22 mouse cellular contexts compared by ENCODE assay signal in genomic region chr1:62650491-62650890, GRCm38 (mm10). TPM values are rescaled to one million over a fixed set of nuclear protein-coding genes. Genes with fewer than 3 reads are reported as not detected.
DNase-seq lines count a peak whose midpoint lies in the region; ATAC-seq lines count a peak whose summit lies in the region.
"Had no signal": no experiment of that assay in that cellular context is flagged by ENCODE, and none has a peak within 500 bp of the region (broad histone marks: within the 10 kb centered on the region; RNA-seq: fewer than 3 reads in every experiment).

No protein-coding gene starts in this region.

- H3K4me1 ChIP-seq in midbrain, embryonic 11.5 days (ENCODE audit: control insufficient read depth, insufficient read depth, low read length) = peaks cover 14% of the 10 kb centered on the region
- peaks cover 17% of the 10 kb centered on the region for H3K4me1 ChIP-seq in midbrain, embryonic 13.5 days (replicated peaks)
- H3K4me1 ChIP-seq in forebrain, embryonic 15.5 days = no peaks in the 10 kb centered on the region

- no peaks in the 10 kb centered on the region for H3K9me3 ChIP-seq in midbrain, embryonic 11.5 days (ENCODE audit: control insufficient read depth, low read length)
- H3K9me3 ChIP-seq in midbrain, embryonic 13.5 days = no peaks in the 10 kb centered on the region
- no peaks in the 10 kb centered on the region for H3K9me3 ChIP-seq in forebrain, embryonic 15.5 days
- H3K9me3 ChIP-seq: embryonic facial prominence, embryonic 13.5 days; embryonic facial prominence, embryonic 15.5 days; forebrain, embryonic 10.5 days; forebrain, embryonic 12.5 days had no signal

- WGBS in midbrain, embryonic 11.5 days = 87% methylated on average over 5 of the region's 5 CpGs
- WGBS in midbrain, embryonic 13.5 days = 89% methylated on average over 5 of the region's 5 CpGs
- WGBS in forebrain, embryonic 15.5 days = 95% methylated on average over 5 of the region's 5 CpGs

- no peak overlapping the region for H3K27ac ChIP-seq in midbrain, embryonic 11.5 days (ENCODE audit: low read depth, low read length)
- H3K27ac ChIP-seq in midbrain, embryonic 13.5 days = no peak overlapping the region
- H3K27ac ChIP-seq in forebrain, embryonic 15.5 days (replicated peaks) = no peak overlapping the region
- H3K27ac ChIP-seq: embryonic facial prominence, embryonic 13.5 days; embryonic facial prominence, embryonic 15.5 days; forebrain, embryonic 10.5 days; forebrain, embryonic 12.5 days had no signal

- ATAC-seq in midbrain, embryonic 11.5 days (ENCODE audit: low FRiP score) = no peak
- ATAC-seq in midbrain, embryonic 13.5 days = no peak
- ATAC-seq in forebrain, embryonic 15.5 days (replicated peaks) = no peak
- ATAC-seq: forebrain, embryonic 14.5 days; forebrain, postnatal 0 days had no signal

- H3K27me3 ChIP-seq in midbrain, embryonic 11.5 days (ENCODE audit: control insufficient read depth, insufficient read depth, low read length) = no peaks in the 10 kb centered on the region
- no peaks in the 10 kb centered on the region for H3K27me3 ChIP-seq in midbrain, embryonic 13.5 days
- H3K27me3 ChIP-seq in forebrain, embryonic 15.5 days = no peaks in the 10 kb centered on the region
- H3K27me3 ChIP-seq: embryonic facial prominence, embryonic 13.5 days; embryonic facial prominence, embryonic 15.5 days; forebrain, embryonic 12.5 days had no signal

- peak; percentile 54 for DNase-seq in midbrain, embryonic 11.5 days (ENCODE audit: low spot score, missing footprints)
- DNase-seq in ES-CJ7 (ENCODE audit: low read depth, low spot score) (peak; percentile 81), ZHBTc4 (ENCODE audit: low read depth, low spot score) (peak; percentile 71)
- no peak for DNase-seq in thymus, postnatal 0 days (ENCODE audit: low spot score)
- DNase-seq: adrenal gland, adult 8-10 months; adrenal gland, postnatal 14 days; cerebellum, adult 11 months; cerebellum, adult 18-20 months; cerebellum, adult 8-10 months; cerebellum, adult 9-11 months; cerebellum, postnatal 14 days; cerebellum, postnatal 36 days; embryo, embryonic 11 days; forebrain, postnatal 0 days had no signal

- no peak overlapping the region for H3K4me3 ChIP-seq in midbrain, embryonic 11.5 days (ENCODE audit: low read depth, low read length)
- no peak overlapping the region for H3K4me3 ChIP-seq in midbrain, embryonic 13.5 days (replicated peaks)
- H3K4me3 ChIP-seq in forebrain, embryonic 15.5 days = no peak overlapping the region
- H3K4me3 ChIP-seq: embryonic facial prominence, embryonic 13.5 days; embryonic facial prominence, embryonic 15.5 days; erythroblast, embryonic 14.5 days; forebrain, embryonic 10.5 days; forebrain, embryonic 12.5 days had no signal

- no peak overlapping the region for H3K9ac ChIP-seq in midbrain, embryonic 11.5 days (ENCODE audit: low read length)
- no peak overlapping the region for H3K9ac ChIP-seq in midbrain, embryonic 13.5 days (replicated peaks)
- no peak overlapping the region for H3K9ac ChIP-seq in forebrain, embryonic 15.5 days (replicated peaks)
- H3K9ac ChIP-seq: embryonic facial prominence, embryonic 13.5 days; embryonic facial prominence, embryonic 15.5 days; forebrain, embryonic 12.5 days; forebrain, postnatal 0 days had no signal

- H3K36me3 ChIP-seq in midbrain, embryonic 11.5 days (ENCODE audit: control insufficient read depth, insufficient read depth, low read length) = no peaks in the 10 kb centered on the region
- no peaks in the 10 kb centered on the region for H3K36me3 ChIP-seq in midbrain, embryonic 13.5 days
- H3K36me3 ChIP-seq in forebrain, embryonic 15.5 days = no peaks in the 10 kb centered on the region
- H3K36me3 ChIP-seq: embryonic facial prominence, embryonic 13.5 days; embryonic facial prominence, embryonic 15.5 days; forebrain, embryonic 10.5 days; forebrain, embryonic 12.5 days had no signal

- H3K4me2 ChIP-seq in midbrain, embryonic 11.5 days = no peak overlapping the region
- no peak overlapping the region for H3K4me2 ChIP-seq in midbrain, embryonic 13.5 days (replicated peaks)
- no peak overlapping the region for H3K4me2 ChIP-seq in forebrain, embryonic 15.5 days (replicated peaks)
- H3K4me2 ChIP-seq: embryonic facial prominence, embryonic 13.5 days; embryonic facial prominence, embryonic 15.5 days; forebrain, embryonic 12.5 days had no signal

RNA-seq across cellular contexts. Expression of gene Nrp2, which starts 52.6 kb away (rescaled TPM):
- polyA plus RNA-seq in midbrain, embryonic 11.5 days (2014; fragmentation: Nextera tagmentation; extraction: Ambion mirVana) = 12.5 and 13.3 TPM in 2 replicates
- polyA plus RNA-seq in midbrain, embryonic 13.5 days (2015; fragmentation: Nextera tagmentation; extraction: Ambion mirVana) = 15.9 and 18.7 TPM in 2 replicates
- 1.6 and 1.7 TPM in 2 replicates for polyA plus RNA-seq in thymus, postnatal 0 days (2015; fragmentation: Nextera tagmentation; extraction: Ambion mirVana)
- 30.8 and 34.7 TPM in 2 replicates for polyA plus RNA-seq in forebrain, embryonic 15.5 days (2015; fragmentation: Nextera tagmentation; extraction: Ambion mirVana)
